Mouse (Mus musculus) hindbrain, embryonic 14.5 days (tissue): ENCODE data around the gene Smtnl2. TPM values are rescaled to one million over a fixed set of nuclear protein-coding genes. Genes with fewer than 3 reads are reported as not detected.

ENCODE experiments used
- ATAC-seq: fragments of 200-750 bp; cut with Nextera tagmentation; 2 replicates; pipeline ENCODE4 v1.8.0; 2017; ENCODE audit warnings: moderate number of reproducible peaks, mild to moderate bottlenecking, moderate TSS enrichment, moderate library complexity; ENCODE audit not compliant: low FRiP score
- DNase-seq: peaks from one replicate; pipeline ENCODE4 v3.0.0-alpha.2; 2015; ENCODE audit warnings: low spot score
- H3K27ac ChIP-seq: fragments of 300-500 bp; sonication (generic); 2 replicates; pipeline ENCODE4 v1.5.1; 2014; ENCODE audit warnings: mild to moderate bottlenecking, moderate library complexity
- H3K27me3 ChIP-seq: fragments of 300-500 bp; sonication (generic); 2 replicates; pipeline ENCODE4 v1.6.1; 2014; ENCODE audit warnings: mild to moderate bottlenecking, low read length, mixed read lengths; ENCODE audit not compliant: control insufficient read depth, insufficient read depth
- H3K36me3 ChIP-seq: fragments of 300-500 bp; sonication (generic); replicated peaks from 2 replicates; pipeline ENCODE4 v1.6.1; 2014; ENCODE audit not compliant: control insufficient read depth, insufficient read depth
- H3K4me1 ChIP-seq: fragments of 300-500 bp; sonication (generic); replicated peaks from 2 replicates; pipeline ENCODE4 v1.6.1; 2014; ENCODE audit warnings: antibody characterized with exemption, low read length, mixed read lengths; ENCODE audit not compliant: control insufficient read depth, insufficient read depth
- H3K4me2 ChIP-seq: fragments of 300-500 bp; sonication (generic); replicated peaks from 2 replicates; pipeline ENCODE4 v1.6.1; 2014; ENCODE audit warnings: mild to moderate bottlenecking, moderate library complexity
- H3K4me3 ChIP-seq: fragments of 300-500 bp; sonication (generic); replicated peaks from 2 replicates; pipeline ENCODE4 v1.5.1; 2014; ENCODE audit warnings: mild to moderate bottlenecking, low read length
- H3K9ac ChIP-seq: fragments of 300-500 bp; sonication (generic); 2 replicates; pipeline ENCODE4 v1.6.1; 2014
- H3K9me3 ChIP-seq: fragments of 300-500 bp; sonication (generic); 2 replicates; pipeline ENCODE4 v1.6.1; 2016; ENCODE audit warnings: low read length; ENCODE audit not compliant: control insufficient read depth
- WGBS: fragments of 180-500 bp; shearing (Covaris S2); extraction: QIAGEN DNeasy Blood & Tissue Kit; methylation state at CpG from one replicate; pipeline ENCODE4 v1.1.7; 2014; 5-methylcytosine and 5-hydroxymethylcytosine counted together
- polyA plus RNA-seq: library from polyadenylated mRNA; unstranded; fragments of >200 nt; fragmentation: Nextera tagmentation; extraction: Ambion mirVana; gene quantifications from 2 replicates; pipeline ENCODE4 v1.2.1, GENCODE M21; 2014

Smtnl2 gene
- polyA plus RNA-seq, 1 experiment from 2014 or later = 4.8 TPM

DNA sequence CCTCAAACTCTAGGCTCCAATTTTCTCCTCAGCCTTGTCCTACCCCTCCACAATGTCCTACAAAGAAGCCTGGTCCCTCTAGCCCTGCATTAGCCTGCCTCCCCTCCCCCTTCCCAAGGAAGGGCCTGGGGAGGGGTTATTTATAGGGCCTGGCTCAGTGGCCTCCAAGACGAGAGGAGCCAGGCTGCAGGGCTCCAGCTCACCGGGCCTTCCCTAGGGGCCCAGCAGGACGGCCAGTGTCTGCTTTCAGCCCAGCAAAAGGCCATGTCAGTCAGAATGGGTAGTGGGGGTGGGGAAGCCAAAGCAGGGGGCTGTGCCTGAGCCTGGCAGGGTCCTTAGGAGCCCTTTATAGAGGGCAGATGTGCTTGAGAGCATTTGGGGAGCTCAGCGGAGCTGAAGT, 5.9 kb upstream of the Smtnl2 start:
- Histone ChIP-seq H3K4me2 (no peak overlapping the region), H3K9ac (no peak overlapping the region), H3K27ac (no peak overlapping the region), H3K4me1 (no peaks in the 10 kb centered on the region), H3K36me3 (no peaks in the 10 kb centered on the region), H3K27me3 (peaks cover 11% of the 10 kb centered on the region; the same call in 1 of the 2 replicates), H3K9me3 (no peaks in the 10 kb centered on the region), H3K4me3 (no peak overlapping the region)
- DNase-seq (no peak), ATAC-seq (no peak)
- WGBS = 9% methylated on average over 4 of the region's 4 CpGs

- Histone ChIP-seq H3K9ac (no peak overlapping the region), H3K9me3 (no peaks in the 10 kb centered on the region), H3K4me3 (no peak overlapping the region), H3K36me3 (no peaks in the 10 kb centered on the region), H3K27ac (no peak overlapping the region), H3K4me1 (peaks cover 4% of the 10 kb centered on the region), H3K4me2 (no peak overlapping the region), H3K27me3 (peaks cover 17% of the 10 kb centered on the region; the same call in 1 of the 2 replicates)
- 86% methylated on average over 5 of the region's 5 CpGs for WGBS
- ATAC-seq (no peak), DNase-seq (no peak)
Observed at GRCm38 (mm10) chr11:72416666-72417065, 5.2 kb upstream of the Smtnl2 start.

DNA sequence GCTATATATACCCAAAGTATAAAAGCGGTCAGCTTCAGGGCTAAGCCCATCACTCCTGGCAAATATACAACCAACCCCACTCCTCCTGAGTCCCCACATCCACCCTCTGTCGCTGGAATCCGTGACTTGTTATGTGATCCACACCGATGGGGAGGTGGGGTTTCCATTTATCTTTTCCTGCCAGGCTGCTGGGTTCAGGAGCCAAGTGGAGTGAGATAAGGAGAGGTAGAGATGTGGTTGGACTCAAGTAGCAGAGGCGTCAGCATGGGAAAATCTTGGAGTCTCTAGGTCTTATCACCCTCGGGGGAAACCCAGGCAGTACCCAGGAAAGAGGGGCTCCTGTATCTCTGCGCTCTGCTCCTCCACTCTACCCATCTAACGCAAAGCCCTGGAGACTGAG, 3.6 kb upstream of the Smtnl2 start:
- Histone ChIP-seq H3K9ac (no peak overlapping the region), H3K27me3 (peaks cover 19% of the 10 kb centered on the region; the same call in 1 of the 2 replicates), H3K4me2 (no peak overlapping the region), H3K9me3 (no peaks in the 10 kb centered on the region), H3K36me3 (no peaks in the 10 kb centered on the region), H3K4me3 (no peak overlapping the region), H3K27ac (no peak overlapping the region), H3K4me1 (peaks cover 17% of the 10 kb centered on the region)
- ATAC-seq = no peak
- 82% methylated on average over 8 of the region's 8 CpGs for WGBS
- DNase-seq = no peak

GRCm38 (mm10) chr11:72413601-72414190, 2.2 kb upstream of the Smtnl2 start:
- WGBS = 66% methylated on average over 5 of the region's 5 CpGs
- Histone ChIP-seq H3K4me1 (peaks cover 17% of the 10 kb centered on the region), H3K27me3 (peaks cover 23% of the 10 kb centered on the region), H3K4me3 (no peak overlapping the region), H3K9me3 (no peaks in the 10 kb centered on the region), H3K36me3 (no peaks in the 10 kb centered on the region), H3K27ac (no peak overlapping the region), H3K9ac (no peak overlapping the region), H3K4me2 (no peak overlapping the region)
- DNase-seq = no peak
- ATAC-seq = no peak

GRCm38 (mm10) chr11:72413016-72413415, 1.5 kb upstream of the Smtnl2 start:
- no peak overlapping the region for H3K4me2 ChIP-seq
- ATAC-seq = no peak
- no peak overlapping the region for H3K9ac ChIP-seq
- no peak for DNase-seq
- H3K27me3 ChIP-seq = peaks cover 23% of the 10 kb centered on the region
- H3K4me3 ChIP-seq = no peak overlapping the region
- WGBS = 81% methylated on average over 7 of the region's 7 CpGs
- no peak overlapping the region for H3K27ac ChIP-seq
- H3K4me1 ChIP-seq = peaks cover 17% of the 10 kb centered on the region
- no peaks in the 10 kb centered on the region for H3K36me3 ChIP-seq
- H3K9me3 ChIP-seq = no peaks in the 10 kb centered on the region

DNA sequence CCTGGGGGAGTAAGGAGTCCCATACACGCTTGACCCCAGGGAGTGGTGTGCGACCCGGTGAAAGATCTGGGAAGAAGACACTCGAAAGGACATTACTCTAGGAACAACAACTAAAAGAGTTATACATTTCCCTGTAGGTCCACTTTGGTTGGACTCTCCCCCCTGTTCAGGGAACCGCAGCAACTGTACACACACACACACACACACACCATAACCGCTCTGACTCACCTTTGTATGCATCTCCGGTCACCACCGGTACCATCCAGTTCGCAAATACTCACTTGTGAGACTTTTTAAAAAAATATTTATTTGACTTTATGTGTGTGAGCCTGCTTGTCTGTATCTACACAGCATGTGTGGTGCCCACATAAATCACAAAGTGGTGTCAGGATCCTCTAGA, 432 bp upstream of the Smtnl2 start:
- Histone ChIP-seq H3K4me2 (peak overlapping the region; percentile 99), H3K27ac (no peak overlapping the region), H3K27me3 (peaks cover 23% of the 10 kb centered on the region), H3K9ac (peak overlapping the region; percentile 75), H3K36me3 (no peaks in the 10 kb centered on the region), H3K9me3 (no peaks in the 10 kb centered on the region), H3K4me3 (peak overlapping the region; percentile 62), H3K4me1 (peaks cover 17% of the 10 kb centered on the region)
- no peak for ATAC-seq
- WGBS = 35% methylated on average over 9 of the region's 9 CpGs
- no peak for DNase-seq

GRCm38 (mm10) chr11:72410521-72411092, 906 bp downstream of the Smtnl2 start:
- H3K4me2 ChIP-seq = peak overlapping the region; percentile 99
- no peaks in the 10 kb centered on the region for H3K9me3 ChIP-seq
- H3K27me3 ChIP-seq = peaks cover 23% of the 10 kb centered on the region
- ATAC-seq (peak; percentile 29; the same call in 1 of the 2 replicates), DNase-seq (peak; percentile 25)
- H3K27ac ChIP-seq = no peak overlapping the region
- peaks cover 17% of the 10 kb centered on the region for H3K4me1 ChIP-seq
- H3K36me3 ChIP-seq = no peaks in the 10 kb centered on the region
- peak overlapping the region; percentile 62 for H3K4me3 ChIP-seq
- peak overlapping the region; percentile 75 for H3K9ac ChIP-seq
- under 1% methylated on average over 25 of the region's 25 CpGs for WGBS

DNA sequence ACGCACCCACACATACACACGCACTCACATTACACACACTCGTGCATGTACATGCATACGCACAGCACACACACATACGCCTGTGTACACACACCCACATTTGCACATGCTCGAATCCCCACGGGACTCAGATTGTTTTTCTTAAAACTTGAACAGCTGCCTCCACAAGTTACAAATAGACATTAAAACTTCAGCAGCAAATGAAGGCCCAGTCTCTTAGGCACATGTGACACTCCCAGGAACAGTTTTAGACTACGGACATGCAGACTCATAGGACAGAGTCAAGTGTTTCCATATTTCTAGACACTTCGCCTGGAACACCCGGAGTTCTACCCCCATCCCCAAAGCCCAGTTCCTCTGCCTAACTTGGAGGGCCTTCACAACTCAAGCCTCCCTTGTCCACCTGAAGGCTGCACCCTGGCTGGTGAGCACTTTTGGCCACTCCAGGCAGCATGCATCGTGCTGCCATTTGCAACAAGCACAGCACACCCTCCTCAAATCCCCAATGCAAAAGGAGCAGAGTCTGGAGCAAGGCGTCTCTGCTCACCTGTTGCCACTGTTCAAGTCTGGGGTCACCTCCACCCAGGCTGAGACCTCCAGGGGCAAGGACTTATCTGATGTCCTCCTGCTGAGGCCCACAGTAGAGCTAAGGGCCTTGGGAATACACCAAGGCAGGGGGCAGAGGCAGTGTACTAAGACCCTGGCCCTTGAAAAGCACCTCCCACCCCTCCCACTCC, 1.7 kb downstream of the Smtnl2 start:
- WGBS = 76% methylated on average over 12 of the region's 12 CpGs
- Histone ChIP-seq H3K4me2 (0 out of 2 replicates have a peak overlapping the region, but pooled peaks have one; percentile 11), H3K27ac (no peak overlapping the region), H3K4me3 (no peak overlapping the region), H3K36me3 (no peaks in the 10 kb centered on the region), H3K4me1 (peaks cover 17% of the 10 kb centered on the region), H3K27me3 (peaks cover 23% of the 10 kb centered on the region), H3K9me3 (no peaks in the 10 kb centered on the region), H3K9ac (no peak overlapping the region)
- ATAC-seq (no peak), DNase-seq (no peak)

DNA sequence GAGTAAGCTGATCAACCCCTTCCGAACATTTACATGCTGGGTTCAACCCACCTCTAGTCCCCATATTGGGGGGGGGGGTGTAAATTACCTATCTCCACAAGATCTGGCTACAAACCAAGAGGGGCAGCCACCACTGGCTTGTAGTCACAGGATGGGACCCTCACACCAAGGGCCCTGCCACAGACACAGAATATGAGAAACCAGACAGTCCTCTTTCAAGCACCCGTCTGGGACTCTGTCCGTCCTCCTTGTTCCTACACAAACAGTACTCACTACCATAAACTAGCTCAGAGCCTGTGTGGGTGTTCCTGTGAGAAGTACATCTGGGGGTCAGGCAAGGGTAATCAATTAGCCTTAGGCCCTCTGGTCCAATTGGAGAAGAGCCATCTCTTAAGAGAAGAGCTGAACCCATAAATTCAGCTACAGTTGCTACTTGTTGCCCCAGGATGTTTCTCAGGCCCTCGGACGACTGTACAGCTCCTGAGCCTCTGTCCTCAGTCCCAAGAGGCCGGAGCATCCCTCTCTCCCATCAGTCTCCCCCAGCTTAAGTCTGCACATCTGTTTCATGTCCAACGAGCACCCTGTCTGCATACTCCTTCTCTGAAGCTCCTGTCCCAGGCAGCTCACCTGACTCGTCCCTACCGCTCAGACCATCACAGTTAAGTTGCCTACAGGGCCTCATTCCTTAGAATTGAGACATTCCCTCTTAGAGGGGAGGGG, 2.9 kb downstream of the Smtnl2 start:
- Histone ChIP-seq H3K36me3 (no peaks in the 10 kb centered on the region), H3K9ac (no peak overlapping the region), H3K27me3 (peaks cover 17% of the 10 kb centered on the region), H3K4me2 (no peak overlapping the region), H3K27ac (no peak overlapping the region), H3K4me1 (peaks cover 17% of the 10 kb centered on the region), H3K4me3 (no peak overlapping the region), H3K9me3 (no peaks in the 10 kb centered on the region)
- DNase-seq = no peak
- no peak for ATAC-seq
- WGBS = 66% methylated on average over 9 of the region's 9 CpGs
